Mouse (Mus musculus) frontal cortex, adult (tissue): ENCODE measurements around the gene Ccdc141.
A peak's percentile ranks its signal among the peaks of the same experiment; 100 is the strongest.
"Not testable (repeated sequence)": the region's sequence is repeated elsewhere in the genome, so short reads cannot be mapped to it uniquely, and the experiment has no call there.

Experiments
- ATAC-seq: cut with Nextera tagmentation; 2 replicates; pipeline ENCODE4 v1.9.2; 2017; ENCODE audit warnings: mild to moderate bottlenecking, moderate library complexity, mixed read lengths; ENCODE audit not compliant: low TSS enrichment

Gene Ccdc141

GRCm38 (mm10) chr2:77061871-77062270 lies 108.6 kb downstream of the Ccdc141 start:
- peak; percentile 93 for ATAC-seq

DNA sequence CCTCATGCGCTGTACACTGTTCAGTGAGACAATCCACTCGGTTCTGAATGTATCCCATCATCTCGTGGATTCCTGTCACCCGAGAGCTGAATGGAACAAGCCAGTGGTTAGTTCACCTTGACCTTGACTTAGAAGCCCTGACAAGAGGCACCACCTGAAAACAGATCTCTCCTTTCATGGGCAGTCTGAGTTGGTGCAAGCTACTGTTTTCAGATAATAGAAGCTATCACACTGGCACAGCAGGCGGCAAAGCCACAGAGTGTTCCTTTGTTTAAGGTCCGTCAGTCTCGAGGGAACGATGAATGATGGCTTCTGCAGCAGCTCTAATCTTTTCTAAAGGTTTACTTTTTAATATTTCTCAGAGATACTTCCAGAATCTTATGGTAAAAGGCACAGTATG lies 110.8 kb downstream of the Ccdc141 start:
- ATAC-seq: no peak

DNA sequence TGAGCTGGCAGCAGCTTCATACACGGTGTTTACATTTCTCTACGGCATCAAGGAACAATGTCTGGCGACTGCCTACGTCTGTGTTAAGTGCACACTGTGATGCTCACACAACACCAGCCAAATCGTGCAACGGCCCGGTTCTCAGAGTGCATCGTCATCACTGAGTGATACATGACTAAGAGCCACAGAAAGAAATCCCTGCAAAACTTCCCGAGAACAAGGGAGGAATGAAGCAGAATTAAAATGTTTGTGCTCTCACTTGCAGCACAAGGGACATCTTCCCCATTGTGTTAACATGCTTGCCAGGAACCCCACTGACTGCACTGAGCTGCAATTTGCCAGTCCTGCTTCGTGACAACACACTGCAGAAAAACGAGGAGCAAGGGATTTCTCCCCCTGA lies 114.1 kb downstream of the Ccdc141 start:
- peak; percentile 97 for ATAC-seq

- ATAC-seq: peak; percentile 59
Observed at GRCm38 (mm10) chr2:77042912-77043311, 127.5 kb downstream of the Ccdc141 start.

DNA sequence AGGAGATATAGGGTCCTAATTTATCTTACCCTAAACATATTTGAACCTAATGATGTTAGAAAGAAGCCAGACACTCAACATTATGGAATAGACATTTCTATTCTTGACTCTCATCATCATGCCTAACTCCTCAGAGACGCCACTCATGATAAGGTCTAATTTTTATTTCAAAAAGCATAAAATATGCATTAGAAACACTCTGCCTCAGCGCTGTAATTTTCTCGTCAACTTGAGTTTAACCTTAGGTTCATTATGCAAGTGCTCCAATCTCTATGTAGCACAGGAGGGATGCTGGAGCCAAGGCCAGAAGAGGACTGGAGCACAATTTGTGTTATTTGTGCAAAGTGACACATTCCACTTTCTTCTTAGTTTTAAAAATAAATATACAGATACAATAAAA lies 130.8 kb downstream of the Ccdc141 start:
- no peak for ATAC-seq

DNA sequence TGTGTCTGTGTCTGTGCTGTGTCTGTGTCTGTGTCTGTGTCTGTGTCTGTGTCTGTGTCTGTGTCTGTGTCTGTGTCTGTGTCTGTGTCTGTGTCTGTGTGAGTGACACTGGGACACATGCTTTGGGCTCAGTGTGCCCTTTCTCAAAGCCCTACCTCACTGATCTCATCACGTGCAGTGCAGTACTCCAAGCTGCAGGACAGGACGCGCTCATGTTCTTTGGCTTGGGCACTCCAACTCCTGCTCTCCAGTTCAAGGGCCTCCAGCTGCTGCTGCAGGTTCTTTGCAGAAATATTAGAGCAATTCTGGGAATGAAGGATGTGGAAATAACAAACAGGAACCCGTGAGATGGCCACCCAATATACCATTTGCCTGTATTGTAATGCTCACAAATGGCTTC lies 131.2 kb downstream of the Ccdc141 start:
- ATAC-seq: no peak

DNA sequence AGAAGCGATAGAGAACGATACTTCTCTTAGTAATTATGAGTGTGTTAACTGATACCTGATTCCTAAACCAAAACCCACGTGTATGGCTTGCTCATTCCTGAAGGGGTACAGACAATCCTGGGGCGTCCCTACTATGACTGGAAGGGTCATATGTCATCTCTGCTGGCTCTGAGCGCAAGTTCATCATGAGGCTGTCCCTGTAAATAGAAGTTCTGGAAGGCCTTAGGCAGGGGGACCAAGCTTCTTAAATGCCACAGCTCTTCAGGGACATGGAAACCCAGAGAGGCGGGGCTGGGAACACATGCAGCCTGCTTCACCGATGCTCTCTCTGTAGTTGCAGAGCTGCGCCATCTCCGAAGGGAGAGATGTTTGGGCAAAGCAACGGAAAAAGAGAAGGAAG lies 133.2 kb downstream of the Ccdc141 start:
- ATAC-seq: no peak

DNA sequence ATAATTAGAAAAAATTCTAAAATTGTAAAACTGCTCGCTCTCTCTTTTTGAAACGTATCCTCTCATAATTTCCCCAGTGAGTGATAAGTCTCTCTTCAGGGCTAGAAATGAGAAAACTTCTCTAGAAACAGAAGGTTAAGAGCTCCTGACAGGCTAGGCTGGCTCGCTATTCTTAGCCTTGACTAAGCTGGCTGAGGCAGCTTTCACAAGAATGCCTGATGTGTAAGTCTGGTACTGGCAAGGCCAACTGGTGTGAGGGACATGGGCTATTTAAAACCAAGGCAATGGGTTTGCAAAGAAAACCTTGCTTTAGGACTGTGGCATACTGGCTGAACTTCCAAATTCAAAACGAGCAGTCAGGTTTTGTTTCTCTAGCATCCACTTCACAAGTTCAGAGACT lies 136.3 kb downstream of the Ccdc141 start:
- peak; percentile 91 for ATAC-seq

DNA sequence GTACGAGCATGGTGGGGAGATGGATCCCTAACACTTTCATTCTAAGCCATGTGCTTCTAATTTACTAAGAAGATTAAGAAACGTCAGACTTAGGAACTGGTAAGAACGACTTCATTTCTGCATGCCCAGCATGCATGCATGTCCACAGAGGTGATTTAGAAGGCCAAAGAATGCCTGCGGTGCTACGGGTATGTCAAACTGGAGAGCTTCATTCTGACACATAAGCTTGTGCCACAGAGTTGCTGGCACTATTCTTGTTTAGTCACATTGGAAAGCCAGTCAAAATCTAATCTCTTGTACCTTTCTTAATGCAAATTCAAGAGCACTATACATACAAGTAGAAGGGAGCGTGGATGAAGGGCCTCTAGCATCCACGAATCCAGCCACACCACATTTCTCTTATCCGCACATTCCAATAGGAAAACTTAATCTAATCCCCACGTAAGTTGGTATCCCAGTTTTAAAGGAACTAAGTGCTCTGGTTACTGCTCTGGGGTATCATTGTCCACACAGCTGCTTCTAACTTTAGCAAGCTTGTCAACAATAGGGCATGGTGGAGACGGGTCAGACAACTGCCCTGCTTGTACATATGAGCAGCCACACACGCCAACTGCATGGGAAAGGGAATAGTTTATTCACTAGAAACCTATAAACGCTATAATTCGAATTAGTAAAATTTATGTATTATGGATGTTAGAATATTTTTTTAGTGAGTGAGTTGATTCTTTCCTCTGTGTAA lies 136.9 kb downstream of the Ccdc141 start:
- no peak for ATAC-seq

DNA sequence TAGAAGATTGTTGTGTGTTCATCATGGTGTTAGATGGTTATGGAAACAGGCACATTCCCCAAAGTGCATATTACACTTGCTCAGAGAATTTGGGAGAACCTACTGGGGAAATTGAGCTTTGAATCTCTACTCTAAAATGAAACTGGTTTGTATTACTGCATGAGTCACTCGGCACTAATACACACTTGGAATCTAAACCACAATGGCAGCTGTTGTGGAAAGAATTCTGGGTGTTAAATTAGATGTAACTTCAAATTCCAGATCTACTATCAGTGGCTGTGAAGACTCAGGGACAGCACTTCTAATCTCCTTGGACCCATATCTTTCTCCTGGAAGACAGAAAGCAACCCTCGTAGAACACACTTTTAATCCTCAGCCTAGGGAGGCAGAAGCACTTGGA lies 149.8 kb downstream of the Ccdc141 start:
- no peak for ATAC-seq

DNA sequence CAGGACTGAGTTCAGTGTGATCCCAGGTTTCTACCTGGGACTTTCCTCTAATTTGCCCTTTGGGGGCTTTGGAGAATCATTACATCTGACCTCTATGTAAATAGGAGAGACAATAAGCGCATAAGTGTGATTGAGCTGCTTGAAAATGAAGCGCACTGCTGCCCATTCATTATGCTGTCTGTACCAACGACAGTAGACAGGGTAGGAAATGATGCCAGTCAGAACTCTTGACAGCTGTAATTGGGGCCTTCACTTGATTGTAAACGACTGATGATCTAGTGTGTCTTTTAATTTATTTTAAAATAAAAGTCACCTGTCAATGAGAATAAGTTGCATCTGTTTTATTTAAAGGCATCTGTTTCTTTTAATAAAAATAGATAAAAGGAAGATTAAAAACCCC lies 152.7 kb downstream of the Ccdc141 start:
- no peak for ATAC-seq

DNA sequence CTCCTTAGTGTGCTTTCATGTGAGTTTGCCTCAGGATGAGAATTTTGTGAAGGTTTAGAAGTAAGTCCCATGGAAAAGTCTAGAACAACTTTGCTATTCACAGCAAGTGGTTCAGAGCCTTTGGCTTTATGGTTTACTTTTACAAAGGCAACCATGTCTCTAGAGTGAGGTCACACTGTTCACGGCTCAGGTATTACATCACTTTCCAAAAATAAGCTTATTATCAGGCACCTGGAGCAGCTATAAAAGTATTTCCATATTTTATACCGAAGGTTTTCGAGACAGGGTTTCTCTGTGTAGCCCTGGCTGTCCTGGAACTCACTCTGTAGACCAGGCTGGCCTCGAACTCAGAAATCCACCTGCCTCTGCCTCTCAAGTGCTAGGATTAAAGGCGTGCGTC lies 157.0 kb downstream of the Ccdc141 start:
- ATAC-seq: not testable (repeated sequence)

DNA sequence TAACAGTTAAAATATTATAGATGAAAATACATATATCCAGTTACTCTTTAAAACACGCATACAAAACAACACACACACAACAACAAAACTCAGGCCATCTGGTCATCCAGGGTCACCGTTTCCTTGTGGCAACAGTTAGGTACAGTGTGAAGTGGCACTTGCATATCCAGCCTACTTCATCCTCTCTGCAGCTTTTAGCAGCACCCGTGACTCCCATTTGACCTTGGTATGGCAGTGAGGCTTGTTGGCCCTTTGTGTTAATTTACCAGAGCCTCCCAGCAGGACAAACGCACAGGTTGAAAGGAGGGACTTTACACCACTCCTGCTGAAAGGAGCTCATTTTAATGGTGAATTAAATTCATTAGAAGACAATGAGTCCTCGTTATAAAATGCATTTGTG lies 158.5 kb downstream of the Ccdc141 start:
- no peak for ATAC-seq

DNA sequence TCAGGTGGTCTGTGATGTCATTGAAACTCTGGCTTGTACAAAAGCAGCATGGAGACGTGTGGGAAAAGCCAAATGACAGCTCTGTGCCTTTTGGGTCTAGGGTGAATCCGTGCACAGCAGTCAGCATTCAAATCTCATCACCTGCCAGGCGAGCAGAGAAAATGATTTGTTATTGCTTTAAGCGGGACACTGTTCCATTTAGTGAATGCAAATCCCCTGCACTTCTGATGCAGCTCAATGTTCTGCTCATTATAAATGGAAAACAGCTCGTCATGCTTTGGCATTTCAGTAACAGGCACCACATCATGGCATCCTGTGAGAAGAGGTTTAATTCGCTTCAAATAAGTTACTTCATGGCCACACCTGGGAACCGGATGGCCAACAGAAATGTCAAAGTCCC lies 163.4 kb downstream of the Ccdc141 start:
- no peak for ATAC-seq

DNA sequence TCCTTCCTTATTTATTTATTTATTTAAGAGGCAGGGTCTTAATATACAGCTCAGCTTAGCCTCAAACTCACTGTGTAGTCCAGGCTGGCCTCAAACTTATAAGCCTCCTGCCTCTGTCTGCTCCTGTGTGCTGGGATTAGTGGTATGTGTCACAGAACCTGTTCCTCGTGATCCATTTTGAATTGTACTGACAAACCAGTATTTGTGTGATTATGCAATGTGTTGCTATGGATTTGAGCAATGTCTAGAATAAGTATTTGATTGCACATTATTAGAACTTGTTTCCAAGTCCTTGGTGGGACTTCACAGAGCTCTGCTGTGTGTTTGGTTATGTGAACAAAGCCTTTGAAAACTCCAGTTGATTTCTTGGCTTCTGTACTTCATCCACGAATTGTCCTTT lies 167.3 kb downstream of the Ccdc141 start:
- no peak for ATAC-seq

- ATAC-seq: no peak
Observed at GRCm38 (mm10) chr2:76998351-76998750, 172.1 kb downstream of the Ccdc141 start.

DNA sequence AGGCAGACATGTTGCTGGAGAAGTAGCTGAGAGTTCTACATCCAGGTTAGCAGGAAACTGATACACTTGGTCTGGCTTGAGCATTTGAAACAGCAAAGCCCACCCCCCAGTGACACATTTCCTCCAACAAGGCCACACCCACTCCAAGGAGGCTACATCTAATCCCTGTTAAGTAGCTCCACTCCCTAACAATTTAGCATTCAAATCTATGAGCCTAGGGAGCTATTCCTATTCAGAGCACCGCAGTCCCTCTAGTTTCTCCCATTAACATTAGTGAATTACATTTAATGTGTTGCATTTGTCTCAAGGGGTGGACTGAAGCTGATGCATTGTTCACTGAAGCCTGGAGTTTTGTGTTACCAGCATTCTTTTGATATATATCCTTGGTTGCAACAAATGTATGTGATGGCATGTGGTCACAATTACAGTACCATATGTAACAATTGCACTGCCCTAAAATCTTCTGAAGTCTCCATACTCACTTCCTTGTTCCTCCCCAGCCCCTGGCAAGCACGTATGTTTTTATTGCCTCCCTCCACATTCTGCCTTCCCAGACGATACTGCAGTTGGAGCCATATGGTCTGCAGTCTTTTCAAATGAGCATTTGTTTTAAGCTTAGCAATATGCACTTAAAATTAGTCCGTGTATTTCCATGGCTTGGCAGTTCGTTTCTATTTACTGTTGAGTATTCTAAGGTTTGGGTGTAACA lies 177.8 kb downstream of the Ccdc141 start:
- ATAC-seq: peak; percentile 78

- ATAC-seq: no peak
Observed at GRCm38 (mm10) chr2:76987317-76987716, 183.1 kb downstream of the Ccdc141 start.

DNA sequence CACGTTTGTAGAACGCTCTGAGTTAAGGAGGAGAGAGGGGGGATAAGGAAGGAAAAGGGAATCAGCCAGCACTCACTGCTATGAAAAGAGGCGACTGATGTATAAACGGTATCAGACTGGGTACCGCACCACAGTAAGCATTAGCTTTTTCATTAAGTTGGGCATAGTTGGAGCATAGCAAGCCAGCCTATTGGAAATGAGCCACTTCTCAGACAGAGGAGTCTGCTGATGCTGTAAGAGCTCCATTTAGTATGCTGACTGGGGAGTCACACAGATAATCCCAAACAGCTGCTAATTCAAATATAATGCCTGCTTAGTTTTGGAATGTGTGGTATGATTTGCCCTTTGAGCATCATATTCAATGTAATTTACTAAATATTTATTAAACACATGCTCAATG lies 186.1 kb downstream of the Ccdc141 start:
- ATAC-seq: no peak

GRCm38 (mm10) chr2:76983601-76984000 lies 186.8 kb downstream of the Ccdc141 start:
- ATAC-seq: no peak

GRCm38 (mm10) chr2:76982391-76983145 lies 187.9 kb downstream of the Ccdc141 start, which contains the start of gene Ttn:
TSS of gene Ttn (minus strand) at chr2:76982547.
- no peak for ATAC-seq

DNA sequence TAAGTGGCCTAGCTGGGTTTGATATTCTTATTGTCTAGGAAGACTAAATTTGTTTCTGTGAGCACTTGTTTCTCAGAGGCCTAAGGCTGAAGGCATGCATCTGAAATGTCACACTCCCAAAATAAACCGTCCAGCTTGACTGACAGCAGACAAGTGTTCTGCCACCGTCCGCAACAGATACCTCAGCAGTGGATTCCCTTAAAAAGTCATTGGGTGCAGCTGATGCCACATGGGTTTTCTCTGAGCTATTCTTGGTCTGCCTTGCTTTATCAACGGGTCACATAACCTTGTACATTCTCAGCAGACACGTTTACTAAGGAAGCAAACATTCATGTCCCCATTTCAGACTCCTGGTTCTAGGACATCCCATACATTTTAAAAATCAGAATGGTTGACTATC lies 188.7 kb downstream of the Ccdc141 start:
- ATAC-seq: no peak

- no peak for ATAC-seq
Observed at GRCm38 (mm10) chr2:76980146-76980545, 190.3 kb downstream of the Ccdc141 start.
